Mouse (Mus musculus) ES-CJ7 (cell line): Measurements from ENCODE around the gene 1600002K03Rik.
A peak's percentile ranks its signal among the peaks of the same experiment; 100 is the strongest.
"Not testable (repeated sequence)": the region's sequence is repeated elsewhere in the genome, so short reads cannot be mapped to it uniquely, and the experiment has no call there.

Experiments
- DNase-seq: peaks from one replicate; pipeline ENCODE4 v3.0.0; 2011; ENCODE audit warnings: low read depth, low spot score

The 1600002K03Rik gene

GRCm38 (mm10) chr10:80187739-80188138, 15.0 kb downstream of the 1600002K03Rik start:
- no peak for DNase-seq

GRCm38 (mm10) chr10:80188453-80189024, 15.8 kb downstream of the 1600002K03Rik start:
- DNase-seq: no peak

- no peak for DNase-seq
These were observed 17.3 kb downstream of the 1600002K03Rik start for GRCm38 (mm10) chr10:80189999-80190398.

GRCm38 (mm10) chr10:80190491-80191051, 17.8 kb downstream of the 1600002K03Rik start:
- no peak for DNase-seq

GRCm38 (mm10) chr10:80193976-80194375, 21.2 kb downstream of the 1600002K03Rik start:
- DNase-seq: no peak

- DNase-seq: no peak
These were observed 21.7 kb downstream of the 1600002K03Rik start for GRCm38 (mm10) chr10:80194441-80194840.

- no peak for DNase-seq
These were observed 23.4 kb downstream of the 1600002K03Rik start for GRCm38 (mm10) chr10:80196167-80196566.

GRCm38 (mm10) chr10:80196778-80197581, 24.2 kb downstream of the 1600002K03Rik start:
- no peak for DNase-seq

- DNase-seq: peak; percentile 92
These were observed 26.8 kb downstream of the 1600002K03Rik start for GRCm38 (mm10) chr10:80199440-80200008.

- no peak for DNase-seq
These were observed 27.7 kb downstream of the 1600002K03Rik start for GRCm38 (mm10) chr10:80200485-80200884.

- DNase-seq: peak; percentile 36
These were observed 31.3 kb downstream of the 1600002K03Rik start for GRCm38 (mm10) chr10:80204055-80204454.

- no peak for DNase-seq
These were observed 34.5 kb downstream of the 1600002K03Rik start for GRCm38 (mm10) chr10:80207201-80207600.

GRCm38 (mm10) chr10:80207676-80208075, 34.9 kb downstream of the 1600002K03Rik start:
- DNase-seq: no peak

GRCm38 (mm10) chr10:80208248-80208647, 35.5 kb downstream of the 1600002K03Rik start:
- no peak for DNase-seq

- no peak for DNase-seq
These were observed 36.2 kb downstream of the 1600002K03Rik start for GRCm38 (mm10) chr10:80208841-80209371.

- not testable (repeated sequence) for DNase-seq
These were observed 38.9 kb downstream of the 1600002K03Rik start for GRCm38 (mm10) chr10:80211547-80212103.

GRCm38 (mm10) chr10:80215048-80215772, 42.5 kb downstream of the 1600002K03Rik start:
- DNase-seq: no peak

GRCm38 (mm10) chr10:80220676-80221075, 47.9 kb downstream of the 1600002K03Rik start:
- DNase-seq: peak; percentile 83

- not testable (repeated sequence) for DNase-seq
These were observed 50.4 kb downstream of the 1600002K03Rik start for GRCm38 (mm10) chr10:80223137-80223536.
